Mouse (Mus musculus) kidney, postnatal 4 days (tissue): Measurements from ENCODE around the gene Mbip.

Experiments
- DNase-seq, 2 experiments: peaks; one replicate each; pipeline ENCODE4 v3.0.0; 2021; ENCODE audit warnings: mixed read lengths in 2 of 2

Mbip gene

DNA sequence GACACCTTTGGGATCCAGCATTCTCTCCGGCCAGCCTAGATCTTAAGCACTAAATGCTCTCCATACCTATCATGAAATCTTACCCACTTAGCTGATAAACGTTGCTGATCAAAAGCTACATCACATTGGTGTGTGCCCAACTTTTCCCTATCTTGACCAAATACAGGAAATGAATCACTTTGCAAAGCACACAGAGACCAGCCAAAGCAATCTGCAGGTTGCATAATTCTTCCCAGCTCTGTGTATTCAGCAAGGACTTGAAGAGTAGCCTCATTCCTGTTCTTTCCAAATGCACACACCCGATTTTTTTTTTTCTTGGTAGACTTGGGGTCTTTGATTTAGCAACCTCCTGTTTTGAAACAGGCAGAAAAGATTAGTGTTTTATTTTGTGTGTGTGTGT is 57.1 kb downstream of the Mbip start:
- no peak for DNase-seq

DNA sequence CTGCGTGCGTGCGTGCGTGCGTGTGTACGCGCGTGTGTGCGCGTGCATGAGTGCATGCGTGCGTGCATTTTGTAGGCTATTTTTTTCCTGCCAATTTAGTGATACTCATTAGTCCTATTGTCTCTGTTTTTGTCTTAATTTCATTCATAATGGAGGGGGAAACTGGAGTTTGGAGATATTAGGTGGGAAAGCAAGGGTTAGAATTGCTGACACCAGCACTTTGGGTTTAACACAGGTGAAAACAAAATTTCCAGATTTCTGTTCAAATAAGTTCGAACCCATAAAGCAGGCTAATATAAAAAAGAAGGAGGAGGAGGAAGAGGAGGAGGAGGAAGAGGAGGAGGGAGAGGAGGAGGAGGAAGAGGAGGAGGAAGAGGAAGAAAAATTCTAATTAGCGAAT is 58.9 kb downstream of the Mbip start:
- no peak for DNase-seq

DNA sequence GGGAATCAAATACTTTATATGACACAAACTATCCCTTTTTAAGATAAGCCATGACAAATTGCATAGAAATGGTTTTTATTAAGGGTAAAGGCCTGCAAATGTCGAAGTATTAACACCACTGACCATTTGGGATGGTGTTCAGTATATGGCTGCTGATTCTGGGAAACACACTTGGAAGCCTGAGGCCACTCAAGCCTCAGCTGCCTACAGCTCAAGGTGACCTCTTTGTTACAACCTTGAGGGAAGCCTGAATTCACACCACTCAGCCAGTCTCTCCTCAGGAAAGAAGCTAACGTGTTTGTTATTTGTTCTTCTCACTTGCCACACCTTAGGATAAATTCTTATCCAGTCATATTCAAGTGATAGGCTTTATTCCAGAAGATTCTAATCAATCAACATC is 61.5 kb downstream of the Mbip start:
- DNase-seq = no peak

DNA sequence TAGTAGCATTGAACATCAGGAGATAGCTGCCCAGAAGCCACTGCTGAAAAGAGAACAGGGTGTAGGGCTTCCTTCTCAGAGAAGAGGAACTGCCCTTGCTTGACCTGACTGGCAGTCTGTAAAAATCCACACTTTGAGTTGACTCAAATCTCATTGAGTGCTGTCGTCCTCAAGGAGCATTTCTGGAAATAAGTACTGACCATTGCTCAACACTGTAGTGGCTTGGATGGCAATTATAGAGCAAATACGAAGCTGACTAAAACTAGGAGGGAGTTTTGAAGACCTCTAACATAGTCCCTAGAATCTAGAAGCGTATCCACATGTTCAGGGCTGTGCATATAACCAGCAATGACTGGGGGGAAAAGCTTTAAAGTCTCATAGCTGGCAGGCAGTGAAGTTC is 64.0 kb downstream of the Mbip start:
- DNase-seq = no peak
